Mouse (Mus musculus): Measurements from ENCODE around the gene Stau1. TPM values are rescaled to one million over a fixed set of nuclear protein-coding genes. Genes with fewer than 3 reads are reported as not detected.
"Not testable (repeated sequence)": the region's sequence is repeated elsewhere in the genome, so short reads cannot be mapped to it uniquely, and the experiment has no call there.

Stau1 gene
- total RNA-seq (2017) = 48.5 to 62.6 TPM (median 52.8 TPM) in 3 replicates

DNA sequence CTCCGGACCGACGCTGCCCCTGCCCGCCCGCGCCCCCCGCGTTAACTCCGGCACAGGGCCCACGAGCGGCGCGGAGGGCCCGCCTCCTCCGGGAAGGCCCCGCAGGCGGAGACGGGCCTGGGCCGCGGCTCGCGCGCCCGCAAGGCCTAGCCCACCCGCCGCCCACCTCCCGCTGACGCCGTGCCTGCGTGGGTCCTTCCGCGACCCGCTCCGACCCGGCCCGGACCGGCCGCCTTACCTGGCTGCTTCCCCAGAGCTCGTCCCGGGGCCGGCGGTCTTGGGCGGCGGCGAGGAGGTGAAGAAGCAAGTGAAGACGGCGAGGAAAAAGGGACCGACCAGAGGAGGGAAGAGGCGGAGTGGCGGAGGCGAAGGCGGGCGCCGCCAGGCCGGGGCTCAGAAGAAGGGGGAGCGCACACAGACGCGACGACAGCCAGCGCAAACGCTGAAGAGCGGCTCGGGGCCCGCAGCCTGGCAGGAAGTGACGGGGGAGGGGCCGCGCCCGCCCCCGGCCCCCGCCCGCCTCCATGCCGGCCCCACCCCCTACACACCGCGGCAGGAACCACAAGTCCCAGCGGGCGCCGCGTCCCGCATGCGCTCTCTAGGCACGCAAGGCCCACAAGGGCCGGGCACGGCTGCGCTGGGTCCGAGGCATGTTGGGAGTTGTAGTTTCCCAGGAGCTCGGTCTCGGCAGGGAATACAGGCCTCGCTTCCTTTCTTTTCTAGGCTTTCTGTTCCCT lies at the start of gene Stau1:
TSS of gene Stau1 (minus strand) at position 504 of the 737 bp plus-strand sequence.
- ATAC-seq (replicated peaks; ENCODE audit: insufficient number of reproducible peaks, low FRiP score, low TSS enrichment, poor library complexity, severe bottlenecking) = peak; percentile 97

DNA sequence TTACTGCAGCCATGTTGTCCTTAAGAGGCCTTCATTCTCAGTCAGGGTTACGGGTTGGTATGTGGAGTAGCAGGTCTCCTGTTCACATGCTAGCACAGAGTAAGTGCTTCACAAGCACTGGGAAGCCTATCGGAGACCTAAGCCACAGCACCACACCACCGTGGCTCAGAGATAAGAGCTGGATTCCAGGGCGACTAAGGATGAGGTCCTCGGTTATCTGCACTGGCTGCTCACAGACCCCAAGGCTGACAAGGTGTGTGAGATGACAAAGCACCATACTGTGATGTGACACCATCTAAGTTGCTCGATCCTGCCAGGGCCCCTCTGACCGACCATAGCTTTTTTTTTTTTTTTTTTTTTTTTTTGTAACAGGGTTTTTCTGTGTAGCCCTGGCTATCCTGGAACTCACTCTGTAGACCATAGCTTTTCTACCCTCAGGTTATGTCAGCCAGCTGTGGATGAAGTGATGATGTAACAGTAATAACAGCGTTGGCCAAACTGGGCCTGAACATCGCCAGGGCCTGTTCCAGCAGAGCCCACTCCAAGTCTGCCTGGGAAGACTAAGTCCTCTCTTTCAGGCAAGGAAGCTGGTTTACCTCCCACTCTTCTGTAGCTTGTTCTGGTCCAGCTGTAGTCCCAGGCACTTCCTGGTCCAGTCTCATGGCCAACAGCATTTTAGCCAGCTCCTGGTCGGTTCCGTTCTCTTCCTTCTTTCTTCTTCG lies 47.5 kb upstream of the Stau1 start:
- no peak for ATAC-seq (replicated peaks; ENCODE audit: insufficient number of reproducible peaks, low FRiP score, low TSS enrichment, poor library complexity, severe bottlenecking)

DNA sequence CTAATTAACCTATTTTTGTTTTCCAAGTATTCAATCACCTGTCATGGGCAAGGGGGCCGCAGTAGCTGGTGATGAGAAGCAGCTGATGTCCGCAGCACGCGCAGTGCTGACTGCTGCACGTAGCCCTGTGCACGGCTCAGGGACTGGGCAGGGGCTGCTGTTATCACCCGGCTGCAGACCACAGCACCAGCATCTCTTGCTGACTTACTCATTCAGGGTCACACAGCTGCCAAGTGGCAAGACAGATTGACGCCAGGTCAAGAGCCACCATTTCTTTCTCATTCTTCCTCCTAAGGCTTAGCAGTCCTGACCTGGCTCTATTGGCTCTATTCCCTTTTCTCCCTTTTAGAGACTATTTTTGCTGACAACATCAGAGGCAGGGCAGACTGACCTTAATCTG lies 43.3 kb upstream of the Stau1 start:
- ATAC-seq (replicated peaks; ENCODE audit: insufficient number of reproducible peaks, low FRiP score, low TSS enrichment, poor library complexity, severe bottlenecking) = no peak

DNA sequence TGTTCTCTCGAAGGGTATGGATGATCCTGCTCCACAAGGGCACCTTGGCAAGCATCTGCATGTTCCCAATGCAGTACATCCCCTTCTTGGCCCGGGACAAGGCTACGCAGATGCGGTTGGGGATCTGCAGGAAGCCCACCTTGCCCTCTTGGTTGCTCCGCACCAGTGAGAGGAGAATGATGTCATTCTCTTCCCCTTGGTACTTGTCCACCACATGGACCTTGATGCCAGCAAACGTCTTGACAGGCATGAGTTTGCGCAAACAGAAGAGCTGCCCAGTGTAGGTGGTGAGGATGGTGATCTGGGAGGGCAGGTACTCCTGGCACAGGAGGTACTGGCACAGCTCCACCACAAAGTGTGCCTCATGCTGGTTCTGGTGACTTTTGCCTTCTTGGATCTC lies 42.6 kb upstream of the Stau1 start:
- no peak for ATAC-seq (replicated peaks; ENCODE audit: insufficient number of reproducible peaks, low FRiP score, low TSS enrichment, poor library complexity, severe bottlenecking)

- no peak for ATAC-seq (replicated peaks; ENCODE audit: insufficient number of reproducible peaks, low FRiP score, low TSS enrichment, poor library complexity, severe bottlenecking)
Observed at GRCm38 (mm10) chr2:167038297-167038696, 42.2 kb upstream of the Stau1 start.

DNA sequence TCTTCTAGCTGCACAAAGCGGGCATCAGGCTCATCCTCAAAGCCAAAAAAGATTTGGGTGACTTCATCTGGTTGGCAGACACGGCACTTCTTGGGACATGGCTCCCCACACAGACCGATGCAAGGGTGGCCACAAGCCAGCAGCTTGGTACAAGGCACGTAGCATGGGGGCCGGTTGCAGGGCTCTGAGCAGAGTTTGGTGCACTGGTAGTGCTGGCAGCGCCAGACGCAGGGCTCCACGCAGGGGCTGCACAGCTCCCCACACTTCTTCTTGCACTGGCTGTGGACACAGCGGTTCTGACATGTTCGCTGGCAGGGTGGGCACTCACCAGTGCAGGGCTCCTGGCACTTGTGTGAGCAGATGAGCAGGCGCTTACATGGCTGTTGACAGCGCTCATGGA lies 41.6 kb upstream of the Stau1 start:
- no peak for ATAC-seq (replicated peaks; ENCODE audit: insufficient number of reproducible peaks, low FRiP score, low TSS enrichment, poor library complexity, severe bottlenecking)

DNA sequence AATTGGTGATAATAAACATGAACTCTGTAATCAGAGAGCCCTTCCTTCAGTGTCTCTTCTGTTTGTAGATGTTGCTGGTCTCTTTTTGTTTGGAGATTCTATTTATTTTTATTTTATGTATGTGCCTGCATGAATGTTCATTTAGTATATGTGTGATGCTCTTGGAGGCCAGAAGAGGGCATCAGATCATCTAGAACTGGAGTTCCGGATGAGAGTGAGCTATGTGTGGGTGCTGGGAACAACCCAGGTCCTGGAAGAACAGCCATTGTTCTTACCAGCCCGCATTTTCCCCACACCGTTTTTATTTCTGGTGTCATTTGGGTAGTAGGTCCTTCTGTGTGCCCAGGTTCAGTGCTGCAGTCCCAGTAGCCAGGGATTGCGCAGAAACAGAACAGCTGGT lies 34.4 kb upstream of the Stau1 start:
- ATAC-seq (replicated peaks; ENCODE audit: insufficient number of reproducible peaks, low FRiP score, low TSS enrichment, poor library complexity, severe bottlenecking) = no peak

DNA sequence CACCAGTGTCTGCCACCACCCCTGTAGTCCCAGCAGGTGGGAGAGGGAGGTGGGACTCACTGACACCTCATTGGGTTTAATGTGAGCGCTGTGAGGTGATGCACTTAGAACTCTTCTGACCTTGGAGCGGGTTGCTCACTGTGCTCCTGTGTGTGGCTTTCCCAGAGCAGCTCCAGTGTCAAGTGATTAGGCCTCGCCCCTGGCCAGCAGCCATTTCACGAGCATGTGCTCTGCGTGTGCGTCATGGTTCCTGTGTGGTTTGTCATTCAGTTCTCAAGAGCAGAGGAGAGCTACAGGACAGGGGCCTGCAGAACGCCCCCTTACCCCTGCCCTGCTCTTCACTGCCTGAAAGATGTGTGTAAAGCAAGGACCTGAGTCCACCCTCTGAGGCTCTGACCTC lies 32.5 kb upstream of the Stau1 start:
- no peak for ATAC-seq (replicated peaks; ENCODE audit: insufficient number of reproducible peaks, low FRiP score, low TSS enrichment, poor library complexity, severe bottlenecking)

DNA sequence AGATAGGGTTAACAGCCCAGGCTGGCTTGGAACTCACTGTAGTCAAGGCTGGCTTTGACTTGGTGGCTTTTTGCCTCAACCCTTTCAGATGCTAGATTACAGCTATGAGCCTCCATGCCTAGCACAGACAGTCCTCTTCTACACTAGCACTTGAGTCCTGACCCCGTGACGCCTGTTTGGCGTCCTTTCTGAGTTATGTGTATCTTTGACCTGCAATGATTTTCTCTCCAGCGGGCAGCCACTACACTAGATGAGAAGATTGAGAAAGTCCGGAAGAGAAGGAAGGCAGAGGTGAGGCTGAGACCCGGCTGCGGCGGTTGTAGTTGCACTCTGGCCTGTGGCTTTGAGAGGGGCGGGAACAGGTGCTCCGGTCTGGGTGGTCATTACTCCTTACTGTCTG lies 23.3 kb upstream of the Stau1 start:
- no peak for ATAC-seq (replicated peaks; ENCODE audit: insufficient number of reproducible peaks, low FRiP score, low TSS enrichment, poor library complexity, severe bottlenecking)

DNA sequence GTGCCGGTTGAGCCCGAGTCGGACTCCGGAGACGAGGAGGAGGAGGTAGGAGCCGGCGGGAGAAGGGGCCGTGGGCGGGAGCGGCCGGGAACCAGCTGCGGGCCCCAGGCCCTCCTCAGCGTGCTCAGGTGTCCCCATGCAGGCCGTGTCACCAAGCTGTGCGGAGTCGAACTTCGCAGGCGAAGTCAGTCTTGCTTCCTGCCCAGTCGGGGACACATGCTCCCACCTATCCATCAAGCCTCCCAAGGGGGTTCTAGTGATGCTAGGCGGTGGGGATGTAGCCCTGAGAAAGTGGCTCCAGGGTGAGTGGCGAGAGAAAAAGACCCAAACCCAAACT lies 19.3 kb upstream of the Stau1 start:
- no peak for ATAC-seq (replicated peaks; ENCODE audit: insufficient number of reproducible peaks, low FRiP score, low TSS enrichment, poor library complexity, severe bottlenecking)

DNA sequence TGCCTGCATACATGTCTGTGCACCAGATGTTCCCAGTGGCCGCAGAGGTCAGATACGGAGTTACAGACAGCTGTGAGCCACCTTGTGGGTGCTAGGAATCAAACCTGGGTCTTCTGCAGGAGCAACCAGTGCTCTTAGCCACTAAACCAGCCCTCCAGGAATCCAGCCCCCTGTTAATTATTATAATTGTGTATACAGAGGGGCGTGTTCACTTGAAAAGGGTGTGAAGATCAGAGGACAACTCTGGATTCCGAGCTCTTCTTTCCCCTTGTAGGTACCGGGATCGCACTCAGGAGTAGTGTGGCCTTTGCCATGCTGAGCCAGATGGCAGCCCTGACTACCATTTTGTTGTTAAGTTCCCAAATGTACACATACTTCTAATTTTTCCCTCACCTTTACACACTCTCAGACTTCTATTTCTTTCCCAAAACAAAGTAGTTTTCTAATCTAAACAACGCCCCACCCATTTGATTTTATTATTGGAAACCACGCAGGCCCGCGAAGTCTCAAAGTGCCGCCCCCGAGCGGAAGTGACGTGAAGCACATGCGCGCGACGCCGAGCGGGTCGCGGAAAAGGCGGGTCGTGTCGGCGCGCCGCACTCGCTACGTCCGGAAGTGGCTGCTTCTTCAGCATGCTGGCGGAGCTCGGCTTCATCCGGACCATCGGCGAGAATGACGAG lies 18.7 kb upstream of the Stau1 start, which contains the start of gene Ddx27:
TSS of gene Ddx27 (plus strand) at position 492 of the 680 bp plus-strand sequence.
- ATAC-seq (replicated peaks; ENCODE audit: insufficient number of reproducible peaks, low FRiP score, low TSS enrichment, poor library complexity, severe bottlenecking) = peak; percentile 89

DNA sequence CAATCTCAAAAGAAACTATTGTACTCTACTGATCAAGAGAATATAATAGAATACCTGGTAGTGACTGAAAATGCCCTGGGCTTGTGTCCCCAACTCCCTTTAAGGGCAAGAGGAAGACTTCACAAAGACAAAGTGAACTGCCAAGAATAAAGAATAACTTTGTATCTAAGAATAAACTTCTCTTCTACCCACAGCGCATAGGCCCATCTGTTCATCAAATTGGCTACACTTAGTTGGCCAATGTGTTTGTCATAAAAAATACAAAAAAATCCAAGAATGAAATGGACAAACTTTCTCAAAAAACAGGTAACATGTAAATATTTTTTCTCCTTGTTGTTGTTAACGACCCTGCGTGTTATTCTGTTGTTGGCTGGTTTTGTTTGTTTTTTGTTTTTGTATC lies 14.4 kb upstream of the Stau1 start:
- ATAC-seq (replicated peaks; ENCODE audit: insufficient number of reproducible peaks, low FRiP score, low TSS enrichment, poor library complexity, severe bottlenecking) = no peak

DNA sequence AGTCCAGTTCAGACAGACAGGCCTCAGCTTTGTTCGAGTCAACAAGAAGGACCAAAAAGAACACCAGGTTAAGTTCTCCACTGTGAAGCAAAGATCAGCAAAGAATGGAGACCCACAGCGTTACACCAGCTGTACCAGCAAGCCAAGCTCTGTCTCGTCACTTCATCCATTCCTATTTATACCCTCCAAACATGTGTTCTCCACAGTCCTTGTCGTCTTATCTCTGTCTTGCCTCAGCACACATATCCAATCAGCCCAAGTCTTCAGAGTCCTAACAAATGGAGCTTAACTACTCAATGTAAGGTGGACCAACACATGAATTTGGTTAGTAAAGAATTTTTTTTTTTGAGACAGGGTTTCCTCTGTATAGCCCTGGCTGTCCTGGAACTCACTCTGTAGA lies 13.4 kb upstream of the Stau1 start:
- ATAC-seq (replicated peaks; ENCODE audit: insufficient number of reproducible peaks, low FRiP score, low TSS enrichment, poor library complexity, severe bottlenecking) = no peak

- not testable (repeated sequence) for ATAC-seq (replicated peaks; ENCODE audit: insufficient number of reproducible peaks, low FRiP score, low TSS enrichment, poor library complexity, severe bottlenecking)
Observed at GRCm38 (mm10) chr2:167007565-167007964, 11.5 kb upstream of the Stau1 start.

GRCm38 (mm10) chr2:167007001-167007491 lies 10.9 kb upstream of the Stau1 start:
- peak; percentile 27 for ATAC-seq (replicated peaks; ENCODE audit: insufficient number of reproducible peaks, low FRiP score, low TSS enrichment, poor library complexity, severe bottlenecking)

DNA sequence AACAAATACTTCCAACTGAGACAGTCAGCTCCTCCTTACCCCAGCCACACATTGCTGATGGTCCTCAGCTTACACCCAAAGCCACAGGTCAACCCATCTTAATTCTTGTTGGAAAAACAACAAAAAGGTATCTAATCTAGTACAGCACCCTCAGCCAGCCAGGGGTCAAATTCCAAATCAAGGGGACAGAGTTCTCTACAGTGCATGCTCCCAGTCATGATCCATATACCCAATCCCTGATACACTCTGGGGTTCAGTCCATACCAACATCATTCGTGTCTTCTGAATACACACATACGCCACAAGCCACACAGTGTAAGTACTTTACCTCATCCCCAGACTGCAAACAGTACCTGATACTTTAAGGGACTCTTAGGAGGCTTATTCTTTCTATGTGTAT lies 10.3 kb upstream of the Stau1 start:
- ATAC-seq (replicated peaks; ENCODE audit: insufficient number of reproducible peaks, low FRiP score, low TSS enrichment, poor library complexity, severe bottlenecking) = no peak

- ATAC-seq (replicated peaks; ENCODE audit: insufficient number of reproducible peaks, low FRiP score, low TSS enrichment, poor library complexity, severe bottlenecking) = peak; percentile 81
Observed at GRCm38 (mm10) chr2:167004099-167004854, 8.2 kb upstream of the Stau1 start.

- no peak for ATAC-seq (replicated peaks; ENCODE audit: insufficient number of reproducible peaks, low FRiP score, low TSS enrichment, poor library complexity, severe bottlenecking)
Observed at GRCm38 (mm10) chr2:167001486-167001885, 5.4 kb upstream of the Stau1 start.

DNA sequence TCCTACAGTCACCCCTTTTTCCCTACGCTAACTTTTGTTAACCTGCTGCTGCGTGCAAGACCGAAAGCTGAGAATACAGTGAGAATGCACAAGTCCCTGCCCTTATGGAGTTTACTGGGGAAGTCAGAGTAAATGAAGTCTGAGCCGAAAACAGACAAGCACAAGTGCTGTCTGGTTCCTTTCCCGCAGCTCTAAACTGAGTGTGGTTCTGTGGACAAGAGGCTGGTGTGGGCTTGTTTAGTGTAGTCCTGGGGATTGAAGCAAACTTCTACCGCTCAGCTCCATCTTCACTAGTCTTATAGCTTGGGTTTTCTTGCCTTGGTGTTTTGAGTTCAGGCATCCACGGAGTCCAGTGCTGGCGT lies 415 bp upstream of the Stau1 start:
- no peak for ATAC-seq (replicated peaks; ENCODE audit: insufficient number of reproducible peaks, low FRiP score, low TSS enrichment, poor library complexity, severe bottlenecking)

Data from monocyte, adult 5-6 weeks (primary cell).